33 mouse cellular contexts compared by ENCODE assay signal in the genomic region with DNA sequence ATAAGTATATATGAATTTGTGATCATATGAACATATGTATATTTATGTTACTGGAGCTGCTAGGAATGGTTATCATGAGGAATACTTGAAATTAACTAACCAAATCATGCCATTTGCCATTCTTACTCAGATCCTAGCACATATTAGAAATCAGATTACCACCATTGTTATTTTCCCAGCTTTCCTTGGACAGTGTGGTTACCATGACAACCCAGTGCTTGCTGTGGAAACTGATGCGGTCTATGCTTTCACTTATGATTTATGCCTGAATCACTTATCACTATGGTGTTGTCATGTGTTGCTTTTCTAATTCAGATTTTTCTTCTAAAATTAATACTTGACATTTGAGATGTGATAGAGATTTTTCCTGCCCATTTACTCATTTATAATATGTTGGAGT. TPM values are rescaled to one million over a fixed set of nuclear protein-coding genes. Genes with fewer than 3 reads are reported as not detected.
"Had no signal": no experiment of that assay in that cellular context is flagged by ENCODE, and none has a peak within 500 bp of the region (broad histone marks: within the 10 kb centered on the region; RNA-seq: fewer than 3 reads in every experiment).

No protein-coding gene starts in this region.

- H3K9ac ChIP-seq: heart, embryonic 13.5 days; heart, embryonic 15.5 days; hindbrain, embryonic 12.5 days; hindbrain, embryonic 14.5 days; kidney, embryonic 15.5 days; limb, embryonic 13.5 days; limb, embryonic 15.5 days; liver, embryonic 12.5 days had no signal

- H3K4me1 ChIP-seq: heart, embryonic 13.5 days; heart, embryonic 15.5 days; hindbrain, embryonic 12.5 days; kidney, embryonic 15.5 days; limb, embryonic 13.5 days; limb, embryonic 15.5 days; liver, embryonic 12.5 days had no signal

- H3K9me3 ChIP-seq: heart, embryonic 13.5 days; heart, embryonic 15.5 days; hindbrain, embryonic 12.5 days; kidney, embryonic 15.5 days; limb, embryonic 13.5 days; limb, embryonic 15.5 days; liver, embryonic 12.5 days had no signal

- H3K4me2 ChIP-seq: heart, embryonic 11.5 days; heart, embryonic 13.5 days; heart, embryonic 15.5 days; hindbrain, embryonic 12.5 days; hindbrain, embryonic 14.5 days; kidney, embryonic 15.5 days; limb, embryonic 13.5 days; limb, embryonic 15.5 days; liver, embryonic 12.5 days had no signal

- H3K4me3 ChIP-seq: heart, adult 2 months; heart, embryonic 13.5 days; heart, embryonic 15.5 days; hindbrain, embryonic 12.5 days; kidney, embryonic 15.5 days; limb, embryonic 13.5 days; limb, embryonic 15.5 days; liver, embryonic 12.5 days had no signal

- H3K27ac ChIP-seq: heart, adult 2 months; heart, embryonic 13.5 days; heart, embryonic 15.5 days; hindbrain, embryonic 12.5 days; hindbrain, embryonic 14.5 days; kidney, embryonic 15.5 days; kidney, postnatal 0 days; limb, embryonic 13.5 days; limb, embryonic 15.5 days; liver, embryonic 12.5 days had no signal

- DNase-seq: gastrocnemius, postnatal 14 days; gastrocnemius, postnatal 36 days; heart, adult 11 months; heart, adult 2 months; heart, postnatal 14 days; heart, postnatal 36 days; kidney, adult 11 months; kidney, adult 2 months; kidney, adult 9 months; kidney, postnatal 14 days; kidney, postnatal 36 days; layer of hippocampus, postnatal 36 days; left cerebral cortex, postnatal 4 days had no signal

- H3K27me3 ChIP-seq: heart, embryonic 13.5 days; heart, embryonic 15.5 days; hindbrain, embryonic 12.5 days; liver, embryonic 12.5 days had no signal

- H3K36me3 ChIP-seq: heart, embryonic 13.5 days; heart, embryonic 15.5 days; hindbrain, embryonic 12.5 days; kidney, embryonic 15.5 days; limb, embryonic 13.5 days; limb, embryonic 15.5 days; liver, embryonic 12.5 days had no signal

- ATAC-seq: hindbrain, embryonic 16.5 days; intestine, embryonic 16.5 days; liver, embryonic 12.5 days had no signal

RNA-seq across cellular contexts. Expression of gene Arxes1, which starts 2.8 kb away (rescaled TPM):
- total RNA-seq: gastrocnemius, postnatal 36 days; hematopoietic stem cell, adult 5-6 weeks; liver, adult 2 months had no signal
- polyA plus RNA-seq: liver, adult 2 months had no signal

RNA-seq across cellular contexts. Expression of gene Arxes2, which starts 36.7 kb away (rescaled TPM):
- polyA plus RNA-seq: liver, adult 2 months had no signal

RNA-seq across cellular contexts. Expression of gene Bex2, which starts 37.7 kb away (rescaled TPM):
- total RNA-seq: gastrocnemius, postnatal 36 days; heart, postnatal 36 days; liver, adult 2 months had no signal
- polyA plus RNA-seq: heart, adult 2 months had no signal

RNA-seq across cellular contexts. Expression of gene Nxf3, which starts 54.7 kb away (rescaled TPM):
- total RNA-seq: gastrocnemius, adult 8-10 months; gastrocnemius, postnatal 14 days; gastrocnemius, postnatal 36 days; heart, adult 2 months; heart, postnatal 14 days; hematopoietic stem cell, adult 5-6 weeks; layer of hippocampus, postnatal 14 days; layer of hippocampus, postnatal 36 days; left cerebral cortex, adult 18-20 months; left cerebral cortex, adult 8-10 months; left cerebral cortex, postnatal 25 days; liver, adult 2 months had no signal
- polyA plus RNA-seq: hindbrain, embryonic 12.5 days; hindbrain, embryonic 14.5 days; hindbrain, embryonic 16.5 days; kidney, adult 2 months; kidney, embryonic 15.5 days; kidney, postnatal 0 days; large intestine, adult 2 months; limb, embryonic 13.5 days; limb, embryonic 15.5 days; liver, adult 2 months had no signal
